Mouse (Mus musculus) kidney, embryonic 16.5 days (tissue): ENCODE data around the gene Rdh1. TPM values are rescaled to one million over a fixed set of nuclear protein-coding genes. Genes with fewer than 3 reads are reported as not detected.
A peak's percentile ranks its signal among the peaks of the same experiment; 100 is the strongest.

Experiments used
- ATAC-seq: fragments of 200-750 bp; cut with Nextera tagmentation; 2 replicates; pipeline ENCODE4 v1.8.0; 2017; ENCODE audit warnings: moderate TSS enrichment; ENCODE audit not compliant: low FRiP score, low TSS enrichment
- H3K27ac ChIP-seq: fragments of 300-500 bp; sonication (generic); 2 replicates; pipeline ENCODE4 v1.5.1; 2014; ENCODE audit warnings: low read length
- H3K27me3 ChIP-seq: fragments of 300-500 bp; sonication (generic); 2 replicates; pipeline ENCODE4 v1.6.1; 2014; ENCODE audit warnings: low read length, control low read depth, mixed read lengths; ENCODE audit not compliant: insufficient read depth
- H3K36me3 ChIP-seq: fragments of 300-500 bp; sonication (generic); 2 replicates; pipeline ENCODE4 v1.6.1; 2014; ENCODE audit warnings: low read length, control low read depth, mixed read lengths; ENCODE audit not compliant: insufficient read depth
- H3K4me1 ChIP-seq: fragments of 300-500 bp; sonication (generic); 2 replicates; pipeline ENCODE4 v1.6.1; 2014; ENCODE audit warnings: low read length, control low read depth, mixed read lengths; ENCODE audit not compliant: insufficient read depth
- H3K4me2 ChIP-seq: fragments of 300-500 bp; sonication (generic); replicated peaks from 2 replicates; pipeline ENCODE4 v1.6.1; 2014; ENCODE audit warnings: low read depth, low read length
- H3K4me3 ChIP-seq: fragments of 300-500 bp; sonication (generic); 2 replicates; pipeline ENCODE4 v1.5.1; 2014; ENCODE audit warnings: mild to moderate bottlenecking, low read length
- H3K9ac ChIP-seq: fragments of 300-500 bp; sonication (generic); replicated peaks from 2 replicates; pipeline ENCODE4 v1.6.1; 2014; ENCODE audit warnings: low read length
- H3K9me3 ChIP-seq: fragments of 300-500 bp; sonication (generic); 2 replicates; pipeline ENCODE4 v1.6.1; 2016; ENCODE audit warnings: low read length, control low read depth
- WGBS: fragments of 180-500 bp; shearing (Covaris S2); extraction: QIAGEN DNeasy Blood & Tissue Kit; methylation state at CpG from one replicate; pipeline ENCODE4 v1.1.7; 2014; 5-methylcytosine and 5-hydroxymethylcytosine counted together
- polyA plus RNA-seq: library from polyadenylated mRNA; unstranded; fragments of >200 nt; fragmentation: Nextera tagmentation; extraction: Ambion mirVana; gene quantifications from 2 replicates; pipeline ENCODE4 v1.2.1, GENCODE M21; 2015

Gene Rdh1
- polyA plus RNA-seq, 1 experiment from 2014 or later = 0.22 TPM

GRCm38 (mm10) chr10:127731397-127731796 lies 28.1 kb upstream of the Rdh1 start:
- H3K9me3 ChIP-seq = no peaks in the 10 kb centered on the region
- no peaks in the 10 kb centered on the region for H3K27me3 ChIP-seq
- H3K27ac ChIP-seq = no peak overlapping the region
- 13% methylated on average over 5 of the region's 5 CpGs for WGBS
- H3K4me3 ChIP-seq = no peak overlapping the region
- no peaks in the 10 kb centered on the region for H3K4me1 ChIP-seq
- no peak overlapping the region for H3K4me2 ChIP-seq
- no peak for ATAC-seq
- H3K9ac ChIP-seq = no peak overlapping the region
- H3K36me3 ChIP-seq = no peaks in the 10 kb centered on the region

- no peaks in the 10 kb centered on the region for H3K36me3 ChIP-seq
- no peak for ATAC-seq
- no peak overlapping the region for H3K27ac ChIP-seq
- H3K4me2 ChIP-seq = no peak overlapping the region
- peaks cover 4% of the 10 kb centered on the region; the same call in 1 of the 2 replicates for H3K4me1 ChIP-seq
- WGBS = 34% methylated on average over 5 of the region's 5 CpGs
- H3K9me3 ChIP-seq = no peaks in the 10 kb centered on the region
- H3K9ac ChIP-seq = no peak overlapping the region
- H3K27me3 ChIP-seq = no peaks in the 10 kb centered on the region
- H3K4me3 ChIP-seq = no peak overlapping the region
Measured at GRCm38 (mm10) chr10:127734434-127734833, 25.1 kb upstream of the Rdh1 start.

GRCm38 (mm10) chr10:127736266-127736665 lies 23.3 kb upstream of the Rdh1 start:
- Histone ChIP-seq H3K27ac (peak overlapping the region; percentile 45; the same call in 1 of the 2 replicates), H3K9ac (no peak overlapping the region), H3K4me1 (peaks cover 14% of the 10 kb centered on the region), H3K4me2 (no peak overlapping the region), H3K27me3 (no peaks in the 10 kb centered on the region), H3K9me3 (no peaks in the 10 kb centered on the region), H3K4me3 (no peak overlapping the region), H3K36me3 (no peaks in the 10 kb centered on the region)
- 60% methylated on average over 2 of the region's 2 CpGs for WGBS
- no peak for ATAC-seq

GRCm38 (mm10) chr10:127736916-127737315 lies 22.6 kb upstream of the Rdh1 start:
- no peaks in the 10 kb centered on the region for H3K9me3 ChIP-seq
- 68% methylated on average over 4 of the region's 4 CpGs for WGBS

GRCm38 (mm10) chr10:127737552-127737951 lies 22.0 kb upstream of the Rdh1 start:
- H3K9ac ChIP-seq = no peak overlapping the region

More at GRCm38 (mm10) chr10:127736916-127737315, 22.6 kb upstream of the Rdh1 start:
- H3K36me3 ChIP-seq = peaks cover 5% of the 10 kb centered on the region
- H3K9ac ChIP-seq = no peak overlapping the region
- ATAC-seq = no peak
- no peaks in the 10 kb centered on the region for H3K27me3 ChIP-seq
- H3K27ac ChIP-seq = no peak overlapping the region
- H3K4me3 ChIP-seq = no peak overlapping the region
- peaks cover 14% of the 10 kb centered on the region for H3K4me1 ChIP-seq
- H3K4me2 ChIP-seq = no peak overlapping the region

GRCm38 (mm10) chr10:127738151-127738882 lies 21.2 kb upstream of the Rdh1 start:
- Histone ChIP-seq H3K4me2 (peak overlapping the region; percentile 81), H3K36me3 (peaks cover 20% of the 10 kb centered on the region), H3K27me3 (no peaks in the 10 kb centered on the region), H3K27ac (peak overlapping the region; percentile 91), H3K4me3 (no peak overlapping the region), H3K4me1 (peaks cover 14% of the 10 kb centered on the region), H3K9me3 (no peaks in the 10 kb centered on the region), H3K9ac (peak overlapping the region; percentile 5; the same call in 1 of the 2 replicates)
- peak; percentile 21 for ATAC-seq
- 35% methylated on average over 13 of the region's 13 CpGs for WGBS

More at GRCm38 (mm10) chr10:127737552-127737951, 22.0 kb upstream of the Rdh1 start:
- ATAC-seq = no peak
- H3K9me3 ChIP-seq = no peaks in the 10 kb centered on the region
- peaks cover 14% of the 10 kb centered on the region for H3K4me1 ChIP-seq
- no peak overlapping the region for H3K4me2 ChIP-seq
- H3K27me3 ChIP-seq = no peaks in the 10 kb centered on the region
- 21% methylated on average over 2 of the region's 2 CpGs for WGBS
- H3K36me3 ChIP-seq = peaks cover 12% of the 10 kb centered on the region
- H3K27ac ChIP-seq = no peak overlapping the region
- no peak overlapping the region for H3K4me3 ChIP-seq

- H3K9me3 ChIP-seq = no peaks in the 10 kb centered on the region
- peak within 1 kb of the TSS; percentile 81 for H3K4me2 ChIP-seq
- H3K27ac ChIP-seq = peak within 1 kb of the TSS; percentile 91
- peaks cover 28% of the 10 kb centered on the region for H3K36me3 ChIP-seq
- peak within 1 kb of the TSS; percentile 97 for H3K9ac ChIP-seq
- peak; percentile 81 for ATAC-seq
- no peaks in the 10 kb centered on the region for H3K27me3 ChIP-seq
- peak within 1 kb of the TSS; percentile 88 for H3K4me3 ChIP-seq
- peaks cover 14% of the 10 kb centered on the region for H3K4me1 ChIP-seq
- WGBS = under 1% methylated on average over 33 of the region's 61 CpGs
Measured at GRCm38 (mm10) chr10:127739083-127739660, 20.3 kb upstream of the Rdh1 start, which contains the start of gene Zbtb39. Gene Zbtb39 (plus strand): TSS chr10:127739538.

GRCm38 (mm10) chr10:127739661-127740161 lies 19.8 kb upstream of the Rdh1 start:
- ATAC-seq = peak; percentile 60
- Histone ChIP-seq H3K27ac (peak overlapping the region; percentile 91), H3K9ac (peak overlapping the region; percentile 97), H3K9me3 (no peaks in the 10 kb centered on the region), H3K36me3 (peaks cover 33% of the 10 kb centered on the region), H3K27me3 (no peaks in the 10 kb centered on the region), H3K4me1 (peaks cover 14% of the 10 kb centered on the region), H3K4me2 (peak overlapping the region; percentile 81), H3K4me3 (peak overlapping the region; percentile 88)
- under 1% methylated on average over 47 of the region's 55 CpGs for WGBS

- Histone ChIP-seq H3K4me1 (peaks cover 34% of the 10 kb centered on the region), H3K9ac (no peak overlapping the region), H3K27ac (no peak overlapping the region), H3K4me3 (no peak overlapping the region), H3K36me3 (peaks cover 57% of the 10 kb centered on the region), H3K4me2 (no peak overlapping the region), H3K27me3 (no peaks in the 10 kb centered on the region), H3K9me3 (no peaks in the 10 kb centered on the region)
- whole genome bisulfite sequencing = 65% methylated on average over 5 of the region's 5 CpGs
- no peak for ATAC-seq
Measured at GRCm38 (mm10) chr10:127744661-127745060, 14.9 kb upstream of the Rdh1 start.

- no peaks in the 10 kb centered on the region for H3K27me3 ChIP-seq
- WGBS = 66% methylated on average over 5 of the region's 5 CpGs
Measured at GRCm38 (mm10) chr10:127745886-127746285, 13.6 kb upstream of the Rdh1 start.

More at GRCm38 (mm10) chr10:127745886-127746285, 13.6 kb upstream of the Rdh1 start:
- H3K9ac ChIP-seq = no peak overlapping the region
- peaks cover 34% of the 10 kb centered on the region for H3K4me1 ChIP-seq
- H3K27ac ChIP-seq = no peak overlapping the region
- no peak overlapping the region for H3K4me2 ChIP-seq
- no peak overlapping the region for H3K4me3 ChIP-seq
- no peaks in the 10 kb centered on the region for H3K9me3 ChIP-seq
- ATAC-seq = no peak
- peaks cover 57% of the 10 kb centered on the region for H3K36me3 ChIP-seq
